In the genomic region with DNA sequence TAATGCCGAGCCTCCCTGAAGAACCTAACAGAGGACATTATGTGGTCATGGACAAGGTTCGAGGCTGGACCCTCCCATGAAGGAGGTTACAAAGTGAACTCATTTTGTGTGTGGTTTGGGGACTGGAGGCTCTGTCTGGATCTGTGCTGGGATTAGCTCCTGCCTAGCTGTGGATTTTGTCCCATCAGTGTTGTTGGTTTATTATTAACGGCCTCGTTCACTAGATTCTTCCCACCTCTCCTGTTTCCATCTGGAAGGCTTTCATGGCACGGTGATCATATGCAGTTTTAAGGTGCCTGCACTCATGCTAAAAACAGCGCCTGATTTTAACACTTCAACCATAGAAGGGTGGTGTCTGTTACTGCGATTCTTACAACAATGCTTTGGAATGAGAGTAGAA, we compare ENCODE assay signal across 24 mouse cellular contexts.
DNase-seq lines count a peak whose midpoint lies in the region; ATAC-seq and TF ChIP-seq lines count a peak whose summit lies in the region.
"Had no signal": no experiment of that assay in that cellular context is flagged by ENCODE, and none has a peak within 500 bp of the region (broad histone marks: within the 10 kb centered on the region; RNA-seq: fewer than 3 reads in every experiment).

No protein-coding gene starts in this region.

- peaks cover 16% of the 10 kb centered on the region; the same call in 1 of the 2 replicates for H3K4me1 ChIP-seq in kidney, adult 2 months (ENCODE audit: control insufficient read depth, insufficient read depth, low read length)
- peaks cover 48% of the 10 kb centered on the region for H3K4me1 ChIP-seq in forebrain, embryonic 13.5 days

- 44% methylated on average over 7 of the region's 7 CpGs for WGBS in kidney, adult 2 months
- WGBS in forebrain, embryonic 13.5 days: 76% methylated on average over 7 of the region's 7 CpGs

- TF ChIP-seq POLR2A in kidney, adult 2 months (IDR thresholded peaks at IDR 0.05; ENCODE audit: low read depth, low read length): no peak

- peak; percentile 50 for DNase-seq in kidney, adult 11 months
- DNase-seq in kidney, postnatal 10 days: no peak
- DNase-seq in kidney, adult 2 months: peak; percentile 82
- DNase-seq in kidney, adult 9 months: peak; percentile 76
- DNase-seq in kidney, postnatal 36 days: peak; percentile 52 to 69
- DNase-seq in ovary, postnatal 10 days (ENCODE audit: low spot score): no peak
- DNase-seq: adrenal gland, postnatal 10 days; cerebellum, adult 18-20 months; cerebellum, postnatal 25 days; heart, adult 11 months; liver; lung, postnatal 4 days; midbrain, embryonic 14.5 days; retina, postnatal 1 day; thymus, adult 18-20 months; thymus, postnatal 4 days had no signal

- H3K27ac ChIP-seq in kidney, adult 2 months (ENCODE audit: insufficient read depth, low read depth, low read length): peak overlapping the region; percentile 25
- H3K27ac ChIP-seq in forebrain, embryonic 13.5 days: no peak overlapping the region
- H3K27ac ChIP-seq: heart, embryonic 15.5 days; intestine, embryonic 15.5 days; liver, embryonic 15.5 days; lung, embryonic 15.5 days; neural tube, embryonic 12.5 days had no signal

- no peaks in the 10 kb centered on the region for H3K27me3 ChIP-seq in kidney, adult 2 months (replicated peaks; ENCODE audit: control insufficient read depth, insufficient read depth, low read length)
- peaks cover 24% of the 10 kb centered on the region; the same call in 1 of the 2 replicates for H3K27me3 ChIP-seq in forebrain, embryonic 13.5 days
- H3K27me3 ChIP-seq: heart, embryonic 15.5 days; intestine, embryonic 15.5 days; liver, embryonic 15.5 days; lung, embryonic 15.5 days; neural tube, embryonic 12.5 days had no signal

- no peaks in the 10 kb centered on the region for H3K36me3 ChIP-seq in kidney, adult 2 months (ENCODE audit: control insufficient read depth, insufficient read depth, low read length)
- H3K36me3 ChIP-seq in forebrain, embryonic 13.5 days (ENCODE audit: poor library complexity, severe bottlenecking): no peaks in the 10 kb centered on the region
- H3K36me3 ChIP-seq: embryonic facial prominence, embryonic 12.5 days; heart, embryonic 15.5 days; intestine, embryonic 15.5 days; liver, embryonic 15.5 days; lung, embryonic 15.5 days; neural tube, embryonic 12.5 days had no signal

- H3K4me3 ChIP-seq in kidney, adult 2 months (ENCODE audit: insufficient read depth, low read depth, low read length): no peak overlapping the region
- no peak overlapping the region for H3K4me3 ChIP-seq in forebrain, embryonic 13.5 days
- H3K4me3 ChIP-seq: embryonic facial prominence, embryonic 12.5 days; heart, embryonic 15.5 days; intestine, embryonic 15.5 days; liver, embryonic 15.5 days; lung, embryonic 15.5 days; neural tube, embryonic 12.5 days had no signal

- H3K9ac ChIP-seq in forebrain, embryonic 13.5 days: no peak overlapping the region
- H3K9ac ChIP-seq: embryonic facial prominence, embryonic 12.5 days; heart, embryonic 15.5 days; intestine, embryonic 15.5 days; liver, embryonic 15.5 days; lung, embryonic 15.5 days; neural tube, embryonic 12.5 days had no signal

- no peaks in the 10 kb centered on the region for H3K9me3 ChIP-seq in forebrain, embryonic 13.5 days (replicated peaks)
- H3K9me3 ChIP-seq: embryonic facial prominence, embryonic 12.5 days; heart, embryonic 15.5 days; intestine, embryonic 15.5 days; liver, embryonic 15.5 days; lung, embryonic 15.5 days; neural tube, embryonic 12.5 days had no signal

- H3K4me2 ChIP-seq in forebrain, embryonic 13.5 days: no peak overlapping the region
- H3K4me2 ChIP-seq: embryonic facial prominence, embryonic 12.5 days; liver, embryonic 15.5 days; neural tube, embryonic 12.5 days had no signal

- no peak for TF ChIP-seq CTCF in kidney, adult 2 months (conservative IDR thresholded peaks at IDR 0.05; ENCODE audit: insufficient read depth, insufficient read length, low read depth, low read length)

- no peak for ATAC-seq in forebrain, embryonic 13.5 days
- ATAC-seq: hindbrain, embryonic 16.5 days; intestine, embryonic 15.5 days had no signal

Comparison
In these comparisons a context has a peak if more than half of its experiments do, and no peak if none do; other contexts are left out.
1. DNase-seq: peak in kidney, adult 11 months (single experiment), kidney, adult 2 months (single experiment), kidney, adult 9 months (single experiment) and kidney, postnatal 36 days (2 of 2); none in kidney, postnatal 10 days (single experiment) and ovary, postnatal 10 days (single experiment).